Mouse (Mus musculus) effector memory CD4-positive, alpha-beta T cell, adult 7 months (primary cell): ENCODE data around the gene Wdr6. TPM values are rescaled to one million over a fixed set of nuclear protein-coding genes. Genes with fewer than 3 reads are reported as not detected.

Experiments used
- polyA plus RNA-seq: library from polyadenylated mRNA; unstranded; fragments of 100-300 nt; shearing (Covaris generic); gene quantifications from one replicate; pipeline ENCODE4 v1.2.1, GENCODE M21; 2017

Wdr6 gene
- polyA plus RNA-seq = 25.4 TPM

GRCm38 (mm10) chr9:108578545-108579343 lies at the start of gene Wdr6:
TSS of gene Wdr6 (minus strand) at chr9:108578739.

GRCm38 (mm10) chr9:108596998-108597764 lies 18.6 kb upstream of the Wdr6 start, which contains the start of gene P4htm:
TSS of gene P4htm (minus strand) at chr9:108597667.

GRCm38 (mm10) chr9:108569381-108570206 lies 8.9 kb downstream of the Wdr6 start, which contains the start of gene Dalrd3:
TSS of gene Dalrd3 (plus strand) at chr9:108569886.

GRCm38 (mm10) chr9:108566815-108567776 lies 11.4 kb downstream of the Wdr6 start, which contains the start of gene Ndufaf3:
TSS of gene Ndufaf3 (minus strand) at chr9:108567434.

GRCm38 (mm10) chr9:108560227-108560841 lies 18.2 kb downstream of the Wdr6 start, which contains the start of gene Impdh2:
TSS of gene Impdh2 (plus strand) at chr9:108560286.

Other genes with a start within 250 kb of the Wdr6 start
- gene Gpx1, start 239.8 kb downstream of the Wdr6 start, polyA plus RNA-seq = 221 TPM
- gene Usp4, start 230.9 kb downstream of the Wdr6 start, polyA plus RNA-seq = 90.5 TPM
- gene 1700102P08Rik, start 185.9 kb downstream of the Wdr6 start, polyA plus RNA-seq = 1.0 TPM
- gene Ccdc36, start 150.3 kb downstream of the Wdr6 start, polyA plus RNA-seq = 0.43 TPM
- not detected for gene BC048562, start 142.3 kb downstream of the Wdr6 start, polyA plus RNA-seq
- gene Ccdc71, start 118.2 kb downstream of the Wdr6 start, polyA plus RNA-seq = 27.8 TPM
- 9.5 TPM for gene Klhdc8b, start 117.2 kb downstream of the Wdr6 start, polyA plus RNA-seq
- 0.46 TPM for gene Lamb2, start 99.0 kb downstream of the Wdr6 start, polyA plus RNA-seq
- gene Usp19, start 88.1 kb downstream of the Wdr6 start, polyA plus RNA-seq = 150 TPM
- 68.2 TPM for gene Qars, start 71.0 kb downstream of the Wdr6 start, polyA plus RNA-seq
- gene Qrich1, start 61.9 kb downstream of the Wdr6 start, polyA plus RNA-seq = 165 TPM
- 115 TPM for gene Impdh2, start 18.5 kb downstream of the Wdr6 start, polyA plus RNA-seq
- 27.1 TPM for gene Ndufaf3, start 11.3 kb downstream of the Wdr6 start, polyA plus RNA-seq
- 62.4 TPM for gene Dalrd3, start 8.9 kb downstream of the Wdr6 start, polyA plus RNA-seq
- gene P4htm, start 18.9 kb upstream of the Wdr6 start, polyA plus RNA-seq = 8.5 TPM
- 202 TPM for gene Arih2, start 70.6 kb upstream of the Wdr6 start, polyA plus RNA-seq
- 19.9 TPM for gene Slc25a20, start 83.3 kb upstream of the Wdr6 start, polyA plus RNA-seq
- 33.7 TPM for gene Prkar2a, start 110.6 kb upstream of the Wdr6 start, polyA plus RNA-seq
- gene Ip6k2, start 205.1 kb upstream of the Wdr6 start, polyA plus RNA-seq = 33.8 TPM
- 11.2 TPM for gene Nckipsd, start 229.6 kb upstream of the Wdr6 start, polyA plus RNA-seq
- gene Celsr3, start 247.6 kb upstream of the Wdr6 start, polyA plus RNA-seq = 0.06 TPM